Mouse (Mus musculus) midbrain, embryonic 12.5 days (tissue): Measurements from ENCODE around the gene Cdk17. TPM values are rescaled to one million over a fixed set of nuclear protein-coding genes. Genes with fewer than 3 reads are reported as not detected.
A peak's percentile ranks its signal among the peaks of the same experiment; 100 is the strongest.

Experiments used
- ATAC-seq: fragments of 200-750 bp; cut with Nextera tagmentation; 2 replicates; pipeline ENCODE4 v1.8.0; 2017; ENCODE audit warnings: low read depth, moderate TSS enrichment, moderate library complexity; ENCODE audit not compliant: low FRiP score
- H3K27ac ChIP-seq: fragments of 300-500 bp; sonication (generic); replicated peaks from 2 replicates; pipeline ENCODE4 v1.5.1; 2016; ENCODE audit warnings: mild to moderate bottlenecking
- H3K27me3 ChIP-seq: fragments of 300-500 bp; sonication (generic); 2 replicates; pipeline ENCODE4 v1.6.1; 2016; ENCODE audit warnings: mild to moderate bottlenecking
- H3K36me3 ChIP-seq: fragments of 300-500 bp; sonication (generic); 2 replicates; pipeline ENCODE4 v1.6.1; 2016
- H3K4me1 ChIP-seq: fragments of 300-500 bp; sonication (generic); 2 replicates; pipeline ENCODE4 v1.6.1; 2016
- H3K4me2 ChIP-seq: fragments of 300-500 bp; sonication (generic); replicated peaks from 2 replicates; pipeline ENCODE4 v1.6.1; 2016; ENCODE audit warnings: mild to moderate bottlenecking, moderate library complexity
- H3K4me3 ChIP-seq: fragments of 300-500 bp; sonication (generic); 2 replicates; pipeline ENCODE4 v1.5.1; 2016; ENCODE audit warnings: mild to moderate bottlenecking
- H3K9ac ChIP-seq: fragments of 300-500 bp; sonication (generic); replicated peaks from 2 replicates; pipeline ENCODE4 v1.6.1; 2016; ENCODE audit warnings: mild to moderate bottlenecking, moderate library complexity
- H3K9me3 ChIP-seq: fragments of 300-500 bp; sonication (generic); 2 replicates; pipeline ENCODE4 v1.6.1; 2016; ENCODE audit warnings: mild to moderate bottlenecking
- WGBS: fragments of 180-500 bp; shearing (Covaris S2); methylation state at CpG from one replicate; pipeline ENCODE4 v1.1.7; 2016; 5-methylcytosine and 5-hydroxymethylcytosine counted together
- polyA plus RNA-seq: library from polyadenylated mRNA; unstranded; fragments of >200 nt; fragmentation: Nextera tagmentation; extraction: Ambion mirVana; gene quantifications from 2 replicates; pipeline ENCODE4 v1.2.1, GENCODE M21; 2016

The Cdk17 gene
- polyA plus RNA-seq, 1 experiment from 2014 or later, result 44.0 TPM

GRCm38 (mm10) chr10:93162972-93163660 lies 2.4 kb downstream of the Cdk17 start:
- peak overlapping the region; percentile 72 for H3K4me2 ChIP-seq
- H3K4me3 ChIP-seq, result peak overlapping the region; percentile 97; the same call in 1 of the 2 replicates
- H3K9ac ChIP-seq, result no peak overlapping the region
- no peaks in the 10 kb centered on the region for H3K9me3 ChIP-seq
- H3K27ac ChIP-seq, result no peak overlapping the region
- no peaks in the 10 kb centered on the region for H3K36me3 ChIP-seq
- no peak for ATAC-seq
- H3K27me3 ChIP-seq, result no peaks in the 10 kb centered on the region
- WGBS, result 68% methylated on average over 7 of the region's 7 CpGs
- H3K4me1 ChIP-seq, result peaks cover 41% of the 10 kb centered on the region

GRCm38 (mm10) chr10:93163711-93164488 lies 3.2 kb downstream of the Cdk17 start:
- no peaks in the 10 kb centered on the region for H3K36me3 ChIP-seq
- H3K4me2 ChIP-seq, result no peak overlapping the region; the same call in 1 of the 2 replicates
- 58% methylated on average over 6 of the region's 6 CpGs for WGBS
- no peak overlapping the region for H3K9ac ChIP-seq
- H3K9me3 ChIP-seq, result no peaks in the 10 kb centered on the region
- no peak overlapping the region for H3K4me3 ChIP-seq
- H3K4me1 ChIP-seq, result peaks cover 44% of the 10 kb centered on the region
- H3K27ac ChIP-seq, result no peak overlapping the region
- H3K27me3 ChIP-seq, result no peaks in the 10 kb centered on the region
- ATAC-seq, result no peak

GRCm38 (mm10) chr10:93165416-93166381 lies 5.0 kb downstream of the Cdk17 start:
- Histone ChIP-seq H3K9ac (peak overlapping the region; percentile 17; the same call in 1 of the 2 replicates), H3K27ac (peak overlapping the region; percentile 67), H3K4me3 (peak overlapping the region; percentile 12; the same call in 1 of the 2 replicates), H3K4me1 (peaks cover 47% of the 10 kb centered on the region), H3K27me3 (no peaks in the 10 kb centered on the region), H3K9me3 (no peaks in the 10 kb centered on the region), H3K36me3 (no peaks in the 10 kb centered on the region), H3K4me2 (peak overlapping the region; percentile 39)
- no peak for ATAC-seq
- 5% methylated on average over 14 of the region's 14 CpGs for WGBS

GRCm38 (mm10) chr10:93166382-93166769 lies 5.7 kb downstream of the Cdk17 start:
- Histone ChIP-seq H3K9ac (no peak overlapping the region), H3K36me3 (no peaks in the 10 kb centered on the region), H3K9me3 (no peaks in the 10 kb centered on the region), H3K4me2 (peak overlapping the region; percentile 39), H3K27me3 (no peaks in the 10 kb centered on the region), H3K4me3 (peak overlapping the region; percentile 12; the same call in 1 of the 2 replicates), H3K4me1 (peaks cover 48% of the 10 kb centered on the region), H3K27ac (peak overlapping the region; percentile 67)
- ATAC-seq, result no peak
- WGBS, result 3% methylated on average over 5 of the region's 5 CpGs

GRCm38 (mm10) chr10:93167311-93167710 lies 6.6 kb downstream of the Cdk17 start:
- H3K4me1 ChIP-seq, result peaks cover 47% of the 10 kb centered on the region
- H3K36me3 ChIP-seq, result no peaks in the 10 kb centered on the region
- WGBS, result 78% methylated on average over 6 of the region's 6 CpGs
- H3K27me3 ChIP-seq, result no peaks in the 10 kb centered on the region
- H3K9me3 ChIP-seq, result no peaks in the 10 kb centered on the region
- H3K4me2 ChIP-seq, result no peak overlapping the region
- no peak overlapping the region for H3K4me3 ChIP-seq
- no peak for ATAC-seq
- no peak overlapping the region for H3K9ac ChIP-seq
- no peak overlapping the region for H3K27ac ChIP-seq

- Histone ChIP-seq H3K9me3 (no peaks in the 10 kb centered on the region), H3K9ac (no peak overlapping the region), H3K27ac (no peak overlapping the region), H3K36me3 (0 out of 2 replicates have a peak, but pooled peaks cover 3% of the 10 kb centered on the region), H3K4me1 (peaks cover 41% of the 10 kb centered on the region), H3K4me3 (no peak overlapping the region), H3K27me3 (no peaks in the 10 kb centered on the region), H3K4me2 (no peak overlapping the region)
- 0 out of 2 replicates have a peak, but pooled peaks have one; percentile 57 for ATAC-seq
- WGBS, result 28% methylated on average over 4 of the region's 4 CpGs
These were observed 7.4 kb downstream of the Cdk17 start for GRCm38 (mm10) chr10:93168067-93168466.

- WGBS, result 75% methylated on average over 6 of the region's 6 CpGs
These were observed 10.6 kb downstream of the Cdk17 start for GRCm38 (mm10) chr10:93171182-93171855.

GRCm38 (mm10) chr10:93177471-93177870 lies 16.8 kb downstream of the Cdk17 start:
- Histone ChIP-seq H3K4me3 (no peak overlapping the region), H3K27ac (no peak overlapping the region), H3K36me3 (0 out of 2 replicates have a peak, but pooled peaks cover 4% of the 10 kb centered on the region), H3K4me2 (no peak overlapping the region), H3K4me1 (peaks cover 2% of the 10 kb centered on the region; the same call in 1 of the 2 replicates), H3K27me3 (no peaks in the 10 kb centered on the region), H3K9ac (no peak overlapping the region), H3K9me3 (no peaks in the 10 kb centered on the region)
- no peak for ATAC-seq
- 82% methylated on average over 5 of the region's 5 CpGs for WGBS

More at GRCm38 (mm10) chr10:93171182-93171855, 10.6 kb downstream of the Cdk17 start:
- no peaks in the 10 kb centered on the region for H3K27me3 ChIP-seq
- no peak overlapping the region for H3K4me2 ChIP-seq
- H3K27ac ChIP-seq, result no peak overlapping the region
- H3K9me3 ChIP-seq, result no peaks in the 10 kb centered on the region
- no peak overlapping the region for H3K4me3 ChIP-seq
- peaks cover 19% of the 10 kb centered on the region for H3K4me1 ChIP-seq
- 0 out of 2 replicates have a peak, but pooled peaks cover 4% of the 10 kb centered on the region for H3K36me3 ChIP-seq
- ATAC-seq, result no peak
- H3K9ac ChIP-seq, result no peak overlapping the region

- H3K9me3 ChIP-seq, result no peaks in the 10 kb centered on the region
- 89% methylated on average over 4 of the region's 4 CpGs for WGBS
- ATAC-seq, result no peak
These were observed 17.2 kb downstream of the Cdk17 start for GRCm38 (mm10) chr10:93177874-93178273.

GRCm38 (mm10) chr10:93178662-93179061 lies 18.0 kb downstream of the Cdk17 start:
- no peaks in the 10 kb centered on the region for H3K36me3 ChIP-seq
- H3K9ac ChIP-seq, result no peak overlapping the region
- no peak overlapping the region for H3K27ac ChIP-seq
- H3K4me2 ChIP-seq, result no peak overlapping the region
- no peak for ATAC-seq
- H3K4me3 ChIP-seq, result no peak overlapping the region
- no peaks in the 10 kb centered on the region for H3K9me3 ChIP-seq
- no peaks in the 10 kb centered on the region for H3K27me3 ChIP-seq
- peaks cover 2% of the 10 kb centered on the region; the same call in 1 of the 2 replicates for H3K4me1 ChIP-seq
- over 99% methylated on average over 5 of the region's 5 CpGs for WGBS

More at GRCm38 (mm10) chr10:93177874-93178273, 17.2 kb downstream of the Cdk17 start:
- H3K36me3 ChIP-seq, result 0 out of 2 replicates have a peak, but pooled peaks cover 2% of the 10 kb centered on the region
- H3K4me3 ChIP-seq, result no peak overlapping the region
- H3K9ac ChIP-seq, result no peak overlapping the region
- H3K27me3 ChIP-seq, result no peaks in the 10 kb centered on the region
- no peak overlapping the region for H3K27ac ChIP-seq
- H3K4me2 ChIP-seq, result no peak overlapping the region
- peaks cover 2% of the 10 kb centered on the region; the same call in 1 of the 2 replicates for H3K4me1 ChIP-seq
